Mouse (Mus musculus) heart, postnatal 10 days (tissue): ENCODE measurements around the gene Nptx2. TPM values are rescaled to one million over a fixed set of nuclear protein-coding genes. Genes with fewer than 3 reads are reported as not detected.

Experiments
- DNase-seq, 2 experiments: peaks; one replicate each; pipeline ENCODE4 v3.0.0; 2021
- intact Hi-C: fragments of 180-260 bp; cut with DNase I; formaldehyde crosslinking; loops from one replicate; pipeline ENCODE4 v1.15.1; 2025
- total RNA-seq, 2 experiments: library from RNA; stranded (reverse); gene quantifications; 2 replicates each; pipeline ENCODE4 v1.2.3; 2021

The Nptx2 gene
- total RNA-seq, 2 experiments from 2014 or later: 0.19 TPM; not detected in 1

- no peak for DNase-seq
- intact Hi-C loops: no loop called here
Measured at GRCm38 (mm10) chr5:144558481-144558880, 12.8 kb downstream of the Nptx2 start.

DNA sequence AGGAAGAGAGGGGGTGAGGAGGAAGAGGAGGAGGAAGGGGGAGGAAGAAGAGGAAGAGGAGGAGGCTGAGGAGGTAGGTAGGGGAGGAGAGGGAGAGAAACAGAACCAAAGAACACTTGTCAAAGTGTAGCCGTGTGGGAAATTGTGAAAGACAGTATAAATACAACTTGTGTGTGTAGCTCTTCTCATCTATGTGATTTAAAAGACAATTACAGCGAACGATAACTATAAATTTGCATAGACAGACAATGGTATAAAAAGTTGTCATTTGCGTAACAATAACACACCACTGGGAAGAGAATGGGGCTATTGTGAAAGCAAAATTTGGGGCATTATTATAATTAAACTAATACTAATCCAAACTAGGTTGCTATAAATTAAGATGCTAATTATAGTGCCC is 20.0 kb downstream of the Nptx2 start:
- DNase-seq: no peak
- intact Hi-C loops: no loop called here

DNA sequence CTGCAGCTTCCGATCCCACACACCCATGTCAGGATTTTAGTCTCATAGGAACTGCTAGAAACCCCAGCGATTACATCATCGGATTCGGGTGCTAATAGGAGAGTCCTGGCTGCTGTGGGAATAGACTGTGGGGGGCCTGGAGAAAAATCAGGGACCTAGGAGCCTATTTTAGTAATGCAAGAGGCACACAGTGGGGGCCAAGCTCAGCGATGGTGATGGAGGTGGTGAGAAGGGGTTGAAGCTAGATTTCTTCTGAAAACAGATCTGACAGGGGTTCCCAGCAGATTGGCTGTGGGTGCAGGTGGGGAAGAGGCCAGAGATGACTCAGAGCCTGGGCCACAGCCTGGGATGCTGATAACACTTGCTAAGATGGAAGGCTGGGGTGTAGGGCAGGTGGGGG is 39.4 kb downstream of the Nptx2 start:
- no peak for DNase-seq
- intact Hi-C loops: no loop called here

GRCm38 (mm10) chr5:144591248-144591880 is 45.7 kb downstream of the Nptx2 start:
- no peak for DNase-seq
- intact Hi-C loops: no loop called here

DNA sequence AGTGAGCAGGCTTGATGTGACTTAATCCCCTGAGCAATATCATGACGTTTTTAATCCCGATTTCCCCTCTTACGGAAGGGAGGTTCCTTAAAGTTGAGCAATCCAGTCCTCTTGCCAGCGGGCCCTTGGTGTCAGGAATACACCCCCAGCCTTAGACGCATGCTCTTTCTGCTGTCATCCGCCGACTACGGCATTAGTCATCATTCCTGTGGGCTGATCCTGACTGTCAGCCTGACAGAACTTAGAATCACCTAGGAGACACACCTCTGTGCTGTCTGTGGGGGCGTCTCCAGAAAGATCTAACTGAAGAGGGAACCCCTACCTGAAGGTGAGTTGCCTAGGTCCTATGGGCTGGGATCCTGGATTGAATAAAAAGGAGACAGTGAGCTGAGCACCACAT is 49.1 kb downstream of the Nptx2 start:
- DNase-seq: no peak
- intact Hi-C loops: no loop called here

Other genes starting within 250 kb of the Nptx2 start
- 10 to 100 TPM; 11.3 to 11.5 TPM for gene Baiap2l1, start 187.8 kb upstream of the Nptx2 start, total RNA-seq
- under 1 TPM; 0.22 to 0.60 TPM for gene Tmem130, start 215.9 kb downstream of the Nptx2 start, total RNA-seq
- gene Trrap, start 221.8 kb downstream of the Nptx2 start, total RNA-seq: 10 to 100 TPM; 68.1 to 68.3 TPM